Mouse (Mus musculus) skeletal muscle tissue, adult 2 months (tissue): ENCODE results near the gene Rnd2.
A peak's percentile ranks its signal among the peaks of the same experiment; 100 is the strongest.
"Not testable (repeated sequence)": the region's sequence is repeated elsewhere in the genome, so short reads cannot be mapped to it uniquely, and the experiment has no call there.

Experiments used
- DNase-seq: peaks from one replicate; pipeline ENCODE4 v3.0.0-alpha.2; 2012; ENCODE audit warnings: low read depth, low spot score

Rnd2 gene

GRCm38 (mm10) chr11:101446860-101447259 is 17.9 kb upstream of the Rnd2 start:
- not testable (repeated sequence) for DNase-seq

GRCm38 (mm10) chr11:101447786-101448185 is 17.0 kb upstream of the Rnd2 start:
- DNase-seq = no peak

GRCm38 (mm10) chr11:101448274-101448746 is 16.5 kb upstream of the Rnd2 start, which contains the start of gene Ifi35:
Gene Ifi35 (plus strand): TSS chr11:101448407.
- peak; percentile 81 for DNase-seq

DNA sequence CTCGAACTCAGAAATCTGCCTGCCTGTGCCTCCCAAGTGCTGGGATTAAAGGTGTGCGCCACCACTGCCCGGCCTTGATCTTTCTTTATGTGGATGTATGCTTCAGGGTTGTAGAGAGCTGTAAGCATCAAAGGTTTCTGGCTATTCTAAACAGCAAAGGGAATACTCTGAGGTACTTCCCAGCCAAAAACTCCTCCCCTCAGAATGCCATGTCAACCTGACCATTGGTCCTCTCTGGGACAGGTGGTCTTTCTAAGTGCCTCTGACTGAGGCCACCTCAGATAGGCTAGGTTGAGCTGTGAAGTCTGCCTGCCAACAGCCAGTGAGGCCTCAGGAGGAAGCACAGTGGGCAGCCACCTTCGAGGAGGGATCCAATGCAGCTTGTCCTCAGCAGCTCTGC is 15.9 kb upstream of the Rnd2 start:
- DNase-seq = no peak

DNA sequence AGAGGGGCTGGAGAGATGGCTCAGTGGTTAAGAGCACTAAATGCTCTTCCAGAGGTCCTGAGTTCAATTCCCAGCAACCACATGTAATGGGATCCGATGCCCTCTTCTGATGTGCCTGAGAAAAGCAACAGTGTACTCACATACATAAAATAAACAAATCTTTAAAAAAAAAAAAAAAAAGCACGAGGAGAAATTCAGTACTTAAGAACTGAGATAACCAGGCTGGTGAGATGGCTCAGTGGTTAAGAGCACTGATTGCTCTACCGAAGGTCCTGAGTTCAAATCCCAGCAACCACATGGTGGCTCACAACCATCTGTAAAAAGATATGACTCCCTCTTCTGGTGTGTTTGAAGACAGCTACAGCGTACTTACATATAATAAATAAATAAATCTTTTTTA is 15.2 kb upstream of the Rnd2 start:
- not testable (repeated sequence) for DNase-seq

- no peak for DNase-seq
These were observed 14.4 kb upstream of the Rnd2 start for GRCm38 (mm10) chr11:101450394-101450793.

DNA sequence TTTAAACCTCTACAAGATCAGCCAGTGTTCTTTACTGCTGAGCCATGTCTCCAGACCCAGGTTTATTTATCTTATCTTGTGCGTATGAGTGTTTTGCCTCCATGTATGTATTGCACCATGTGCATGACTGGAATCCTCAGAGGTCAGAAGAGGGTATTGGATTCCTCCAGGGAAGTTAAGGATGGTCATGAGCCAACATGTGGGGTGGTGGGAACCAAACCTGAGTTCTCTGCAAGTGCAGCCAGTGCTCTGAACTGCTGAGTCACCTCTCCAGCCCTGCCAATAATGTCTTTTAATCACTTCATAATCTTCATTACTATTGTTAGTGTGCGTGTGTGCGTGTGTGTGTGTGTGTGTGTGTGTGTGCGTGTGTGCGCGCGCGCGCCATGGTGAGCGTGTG is 13.3 kb upstream of the Rnd2 start:
- DNase-seq = no peak

DNA sequence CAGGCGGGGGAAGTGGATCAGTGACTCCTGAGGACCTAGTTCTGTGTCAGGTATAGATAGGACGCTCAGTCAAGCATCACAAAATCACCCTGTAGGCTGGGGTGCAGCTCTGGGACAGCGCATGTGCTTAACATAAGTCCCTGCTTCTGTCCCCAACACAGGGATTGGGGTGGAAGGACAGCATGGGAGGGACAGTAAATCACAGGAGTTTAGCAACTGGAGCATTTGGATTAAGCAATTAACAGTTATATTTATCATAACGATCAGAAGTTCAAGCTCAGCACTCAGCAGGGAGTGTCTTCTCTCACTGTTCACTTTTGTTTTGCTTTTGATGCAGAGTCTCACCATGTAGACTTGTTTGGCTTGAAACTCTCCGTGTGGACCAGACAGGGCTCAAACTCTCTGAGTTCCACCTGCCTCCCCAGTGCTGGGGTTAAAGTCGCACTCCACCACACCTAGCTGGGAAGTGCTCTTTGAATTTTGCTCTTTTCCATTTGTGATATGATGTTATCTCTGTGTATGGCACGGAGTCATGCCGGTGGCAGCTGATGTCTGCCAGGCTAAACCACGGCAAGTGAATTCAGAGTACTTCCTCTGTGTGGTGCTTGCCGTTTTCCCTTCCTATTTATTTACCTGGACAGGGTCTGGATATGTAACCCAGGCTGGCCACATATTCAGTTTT is 12.6 kb upstream of the Rnd2 start:
- no peak for DNase-seq

GRCm38 (mm10) chr11:101454702-101455101 is 10.1 kb upstream of the Rnd2 start:
- DNase-seq = no peak

GRCm38 (mm10) chr11:101455627-101456026 is 9.2 kb upstream of the Rnd2 start:
- DNase-seq = no peak

DNA sequence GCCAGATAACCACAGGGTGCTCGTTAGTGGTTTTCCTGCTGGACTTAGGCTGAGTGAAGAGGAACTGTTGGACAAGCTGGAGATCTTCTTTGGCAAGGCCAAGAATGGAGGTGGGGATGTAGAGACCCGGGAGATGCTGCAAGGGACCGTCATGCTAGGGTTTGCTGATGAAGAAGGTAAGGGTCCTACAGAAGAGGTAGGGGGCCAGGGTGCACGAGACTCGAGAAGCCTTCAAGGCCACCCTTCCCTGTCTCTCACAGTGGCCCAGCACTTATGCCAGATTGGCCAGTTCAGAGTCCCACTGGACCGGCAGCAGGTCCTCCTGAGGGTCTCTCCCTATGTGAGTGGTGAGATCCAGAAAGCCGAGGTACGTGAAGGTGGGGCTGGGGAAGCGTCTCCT is 7.2 kb upstream of the Rnd2 start:
- DNase-seq = no peak

DNA sequence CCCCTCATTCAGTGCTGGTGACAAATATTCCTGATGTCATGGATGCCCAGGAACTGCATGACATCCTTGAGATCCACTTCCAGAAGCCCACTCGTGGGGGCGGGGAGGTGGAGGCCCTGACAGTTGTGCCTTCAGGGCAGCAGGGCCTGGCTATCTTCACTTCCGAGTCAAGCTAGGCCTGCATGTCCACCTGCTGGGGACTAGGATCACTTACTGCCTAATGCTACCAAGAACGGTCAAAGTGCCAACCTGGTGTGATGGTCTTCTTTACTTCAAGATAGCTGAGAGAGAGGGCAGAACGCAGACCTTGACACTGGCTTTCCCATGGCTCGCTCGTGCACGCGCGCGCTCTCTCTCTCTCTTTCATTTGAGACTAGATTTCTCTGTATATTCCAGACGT is 6.6 kb upstream of the Rnd2 start:
- DNase-seq = no peak

DNA sequence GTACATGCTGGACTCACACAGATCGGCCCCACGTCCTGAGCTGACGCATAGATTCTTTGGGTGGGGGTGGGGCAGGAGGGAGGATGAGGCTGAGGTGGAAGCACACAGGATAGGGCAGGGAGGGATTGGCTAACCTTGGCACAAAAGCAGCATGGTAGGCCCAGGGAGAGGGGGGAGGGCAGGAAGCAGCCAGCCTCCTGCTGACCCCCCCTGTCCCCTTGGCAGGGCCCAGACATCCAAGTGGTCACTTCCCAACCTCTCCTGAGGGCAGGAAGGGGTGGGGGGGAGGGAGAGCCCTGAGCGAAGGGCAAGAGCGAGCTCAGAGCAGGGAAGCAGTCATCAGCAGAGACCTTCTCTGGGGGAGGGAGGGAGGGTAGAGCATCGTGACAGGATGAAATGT is 5.1 kb upstream of the Rnd2 start:
- no peak for DNase-seq

DNA sequence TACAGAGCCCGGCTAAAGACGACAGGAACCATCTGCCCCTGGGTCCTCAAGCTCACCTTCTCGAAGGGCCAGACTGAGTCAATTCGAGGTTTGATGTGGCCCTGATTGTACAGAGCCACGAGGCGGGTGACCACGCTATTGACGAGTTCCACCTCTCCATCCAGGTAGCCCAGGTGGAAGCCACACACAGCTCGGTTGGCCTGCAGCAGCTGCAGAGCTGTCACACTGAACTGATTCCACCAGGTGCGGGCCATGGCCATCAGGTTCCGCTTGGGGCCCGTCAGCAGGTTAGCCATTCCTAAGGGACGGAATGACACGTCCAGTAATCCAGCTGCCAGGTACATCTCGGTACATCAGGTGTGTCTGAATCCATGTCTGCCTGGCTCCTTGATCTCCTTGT is 4.5 kb upstream of the Rnd2 start:
- no peak for DNase-seq

- DNase-seq = no peak
These were observed 2.7 kb upstream of the Rnd2 start for GRCm38 (mm10) chr11:101462141-101462540.

DNA sequence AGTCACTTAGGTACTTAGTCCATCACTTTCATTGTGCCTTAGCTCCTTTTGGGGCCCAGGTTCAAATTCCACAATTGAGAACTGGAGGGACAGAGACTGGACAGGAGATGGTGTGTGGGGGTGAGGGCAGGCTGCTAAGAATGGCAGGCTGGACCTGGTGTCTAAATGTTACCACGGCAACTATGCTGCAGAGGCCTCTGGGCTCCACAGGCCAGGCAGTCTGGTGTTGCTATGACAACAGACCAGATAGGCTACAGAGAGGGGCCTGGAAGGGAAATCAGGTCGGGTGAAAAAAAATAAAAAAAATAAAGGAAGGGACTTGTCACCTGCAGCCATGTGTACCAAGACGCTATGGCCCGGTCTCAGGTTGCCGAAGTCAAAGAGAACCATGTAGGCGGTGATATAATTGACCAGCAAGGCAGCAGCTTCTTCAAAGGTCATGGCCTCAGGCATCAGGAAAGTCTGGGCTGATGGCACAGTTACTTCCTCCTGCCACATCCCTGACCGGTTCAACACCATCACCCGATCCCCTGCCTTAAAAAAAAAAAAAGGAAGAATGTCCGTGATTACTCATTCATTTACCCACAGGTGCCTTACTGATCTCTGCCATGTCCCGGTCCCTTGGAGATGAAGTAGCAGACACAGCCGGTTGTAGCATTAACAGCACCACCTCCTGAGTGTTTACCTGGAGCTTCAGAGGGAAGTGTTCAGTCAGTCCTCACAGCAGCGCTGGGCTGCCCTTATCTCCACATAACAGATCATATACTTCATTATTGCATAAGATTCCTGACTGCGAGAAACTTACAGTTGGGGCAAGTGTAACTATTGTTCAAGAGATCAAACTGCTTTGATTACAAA is 2.0 kb upstream of the Rnd2 start:
- no peak for DNase-seq

GRCm38 (mm10) chr11:101465101-101465868 is 486 bp downstream of the Rnd2 start:
- DNase-seq = peak; percentile 80

- peak; percentile 70 for DNase-seq
These were observed 1.2 kb downstream of the Rnd2 start, which contains the start of gene Vat1 for GRCm38 (mm10) chr11:101465869-101466551. Gene Vat1 (minus strand): TSS chr11:101466230.

GRCm38 (mm10) chr11:101466552-101466950 is 1.8 kb downstream of the Rnd2 start:
- DNase-seq = not testable (repeated sequence)

- peak; percentile 67 for DNase-seq
These were observed 2.9 kb downstream of the Rnd2 start for GRCm38 (mm10) chr11:101467477-101468262.

DNA sequence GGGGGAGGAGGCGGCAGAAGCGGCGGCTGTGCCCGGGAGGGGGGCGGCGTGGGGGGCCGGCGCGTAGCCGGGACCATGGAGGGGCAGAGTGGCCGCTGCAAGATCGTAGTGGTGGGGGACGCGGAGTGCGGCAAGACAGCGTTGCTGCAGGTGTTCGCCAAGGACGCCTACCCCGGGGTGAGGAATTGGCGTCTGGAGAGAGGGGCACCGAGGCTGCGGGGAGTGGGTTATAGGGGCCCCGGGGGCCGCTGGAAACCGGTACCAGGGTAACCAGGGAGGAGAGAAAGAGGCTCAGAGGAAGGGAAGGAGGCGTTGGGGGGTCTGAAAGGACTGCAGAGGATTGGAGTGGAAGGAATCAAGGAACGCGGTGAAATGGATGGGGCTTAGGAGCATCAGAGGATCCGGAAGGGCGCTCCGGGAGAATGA is 3.5 kb downstream of the Rnd2 start:
- no peak for DNase-seq
